In genomic region chr9:123851062-123851712, GRCm38 (mm10) we compare ENCODE assay signal across 8 mouse cellular contexts. TPM values are rescaled to one million over a fixed set of nuclear protein-coding genes. Genes with fewer than 3 reads are reported as not detected.
A peak's percentile ranks its signal among the peaks of the same experiment; 100 is the strongest.
DNase-seq lines count a peak whose midpoint lies in the region; ATAC-seq and TF ChIP-seq lines count a peak whose summit lies in the region.

No protein-coding gene starts in this region.

- H3K9ac ChIP-seq in neural tube, embryonic 11.5 days (ENCODE audit: low read length), result peak overlapping the region; percentile 63
- H3K9ac ChIP-seq in hindbrain, postnatal 0 days (replicated peaks; ENCODE audit: low read length), result peak overlapping the region; percentile 64
- H3K9ac ChIP-seq in limb, embryonic 12.5 days (replicated peaks), result peak overlapping the region; percentile 74
- peak overlapping the region; percentile 65 for H3K9ac ChIP-seq in midbrain, embryonic 12.5 days (replicated peaks)
- H3K9ac ChIP-seq in stomach, embryonic 15.5 days, result peak overlapping the region; percentile 79

- DNase-seq in neural tube, embryonic 11.5 days (ENCODE audit: low spot score), result no peak
- no peak for DNase-seq in neural tube, embryonic 10.5 days (ENCODE audit: extremely low spot score, low spot score)
- peak; percentile 55 for DNase-seq in c-Kit-positive CD71-positive TER-119-negative erythroid progenitor cells, embryonic 14.5 days (ENCODE audit: low read depth)
- peak; percentile 67 for DNase-seq in forelimb bud, embryonic 11.5 days (ENCODE audit: low read depth, low spot score)
- DNase-seq in hindbrain, postnatal 0 days (ENCODE audit: low spot score), result peak; percentile 74

- 0 out of 2 replicates have a peak overlapping the region, but pooled peaks have one; percentile 1 for H3K27ac ChIP-seq in neural tube, embryonic 11.5 days (ENCODE audit: low read depth, low read length)
- peak overlapping the region; percentile 91 for H3K27ac ChIP-seq in hindbrain, postnatal 0 days
- H3K27ac ChIP-seq in limb, embryonic 12.5 days, result peak overlapping the region; percentile 97
- H3K27ac ChIP-seq in midbrain, embryonic 12.5 days (replicated peaks), result peak overlapping the region; percentile 83
- peak overlapping the region; percentile 97 for H3K27ac ChIP-seq in stomach, embryonic 15.5 days

- H3K36me3 ChIP-seq in neural tube, embryonic 11.5 days (ENCODE audit: control insufficient read depth, insufficient read depth, low read length), result no peaks in the 10 kb centered on the region
- H3K36me3 ChIP-seq in hindbrain, postnatal 0 days (ENCODE audit: insufficient read depth, low read length), result no peaks in the 10 kb centered on the region
- H3K36me3 ChIP-seq in limb, embryonic 12.5 days, result no peaks in the 10 kb centered on the region
- no peaks in the 10 kb centered on the region for H3K36me3 ChIP-seq in midbrain, embryonic 12.5 days
- no peaks in the 10 kb centered on the region for H3K36me3 ChIP-seq in stomach, embryonic 15.5 days

- peak overlapping the region; percentile 66 for H3K4me2 ChIP-seq in neural tube, embryonic 11.5 days (ENCODE audit: low read depth)
- peak overlapping the region; percentile 84 for H3K4me2 ChIP-seq in hindbrain, postnatal 0 days (ENCODE audit: low read depth, low read length)
- H3K4me2 ChIP-seq in limb, embryonic 12.5 days, result peak overlapping the region; percentile 71
- peak overlapping the region; percentile 63 for H3K4me2 ChIP-seq in midbrain, embryonic 12.5 days (replicated peaks)
- peak overlapping the region; percentile 56 for H3K4me2 ChIP-seq in stomach, embryonic 15.5 days

- peak overlapping the region; percentile 68 for H3K4me3 ChIP-seq in neural tube, embryonic 11.5 days (ENCODE audit: low read depth, low read length)
- H3K4me3 ChIP-seq in hindbrain, postnatal 0 days (ENCODE audit: low read length), result peak overlapping the region; percentile 85
- peak overlapping the region; percentile 69 for H3K4me3 ChIP-seq in limb, embryonic 12.5 days (replicated peaks)
- peak overlapping the region; percentile 76 for H3K4me3 ChIP-seq in midbrain, embryonic 12.5 days
- peak overlapping the region; percentile 76 for H3K4me3 ChIP-seq in stomach, embryonic 15.5 days (replicated peaks)

- no peak for TF ChIP-seq CTCF in hindbrain, postnatal 0 days (IDR thresholded peaks at IDR 0.05; ENCODE audit: low read depth)

- peak; percentile 75 for ATAC-seq in neural tube, embryonic 11.5 days (ENCODE audit: insufficient read depth, low FRiP score, low TSS enrichment)
- ATAC-seq in hindbrain, postnatal 0 days, result peak; percentile 81
- ATAC-seq in limb, embryonic 12.5 days (ENCODE audit: insufficient number of reproducible peaks, insufficient read depth, low FRiP score, low TSS enrichment, low read depth), result peak; percentile 90
- ATAC-seq in midbrain, embryonic 12.5 days (ENCODE audit: low FRiP score, low read depth), result peak; percentile 83
- peak; percentile 69 for ATAC-seq in stomach, embryonic 15.5 days (ENCODE audit: insufficient read depth, low FRiP score, low read depth)

- no peaks in the 10 kb centered on the region for H3K27me3 ChIP-seq in neural tube, embryonic 11.5 days (ENCODE audit: control insufficient read depth, insufficient read depth, low read length)
- no peaks in the 10 kb centered on the region for H3K27me3 ChIP-seq in hindbrain, postnatal 0 days (ENCODE audit: insufficient read depth, low read length)
- H3K27me3 ChIP-seq in limb, embryonic 12.5 days, result no peaks in the 10 kb centered on the region
- 0 out of 2 replicates have a peak, but pooled peaks cover 3% of the 10 kb centered on the region for H3K27me3 ChIP-seq in midbrain, embryonic 12.5 days
- no peaks in the 10 kb centered on the region for H3K27me3 ChIP-seq in stomach, embryonic 15.5 days (replicated peaks)

- H3K9me3 ChIP-seq in neural tube, embryonic 11.5 days (ENCODE audit: control insufficient read depth, low read length), result no peaks in the 10 kb centered on the region
- no peaks in the 10 kb centered on the region for H3K9me3 ChIP-seq in hindbrain, postnatal 0 days (ENCODE audit: low read length)
- H3K9me3 ChIP-seq in limb, embryonic 12.5 days, result no peaks in the 10 kb centered on the region
- H3K9me3 ChIP-seq in midbrain, embryonic 12.5 days, result no peaks in the 10 kb centered on the region
- no peaks in the 10 kb centered on the region for H3K9me3 ChIP-seq in stomach, embryonic 15.5 days

- under 1% methylated on average over 27 of the region's 27 CpGs for WGBS in neural tube, embryonic 11.5 days
- WGBS in hindbrain, postnatal 0 days, result under 1% methylated on average over 26 of the region's 27 CpGs
- under 1% methylated on average over 27 of the region's 27 CpGs for WGBS in limb, embryonic 12.5 days
- WGBS in midbrain, embryonic 12.5 days, result under 1% methylated on average over 27 of the region's 27 CpGs
- under 1% methylated on average over 27 of the region's 27 CpGs for WGBS in stomach, embryonic 15.5 days

- peaks cover 6% of the 10 kb centered on the region; the same call in 1 of the 2 replicates for H3K4me1 ChIP-seq in neural tube, embryonic 11.5 days (ENCODE audit: control insufficient read depth, insufficient read depth, low read length)
- peaks cover 4% of the 10 kb centered on the region for H3K4me1 ChIP-seq in hindbrain, postnatal 0 days (ENCODE audit: insufficient read depth, low read length)
- peaks cover 12% of the 10 kb centered on the region; the same call in 1 of the 2 replicates for H3K4me1 ChIP-seq in limb, embryonic 12.5 days (replicated peaks)
- H3K4me1 ChIP-seq in midbrain, embryonic 12.5 days, result peaks cover 14% of the 10 kb centered on the region
- peaks cover 7% of the 10 kb centered on the region; the same call in 1 of the 2 replicates for H3K4me1 ChIP-seq in stomach, embryonic 15.5 days

RNA-seq across cellular contexts. Expression of gene Fyco1, which starts 0.5 kb away (rescaled TPM):
- polyA plus RNA-seq in neural tube, embryonic 11.5 days (2014; fragmentation: Nextera tagmentation; extraction: Ambion mirVana), result 6.2 and 6.7 TPM in 2 replicates
- total RNA-seq in hindbrain, postnatal 0 days (2014; rRNA removed), result 10.1 and 11.9 TPM in 2 replicates
- polyA plus RNA-seq in hindbrain, postnatal 0 days (2015; fragmentation: Nextera tagmentation; extraction: Ambion mirVana), result 8.2 and 8.6 TPM in 2 replicates
- polyA plus RNA-seq in limb, embryonic 12.5 days (2016; fragmentation: Nextera tagmentation; extraction: Ambion mirVana), result 15.0 and 15.2 TPM in 2 replicates
- polyA plus RNA-seq in midbrain, embryonic 12.5 days (2016; fragmentation: Nextera tagmentation; extraction: Ambion mirVana), result 11.2 and 11.6 TPM in 2 replicates
- polyA plus RNA-seq in stomach, embryonic 15.5 days (2015; fragmentation: Nextera tagmentation; extraction: Ambion mirVana), result 15.6 and 16.3 TPM in 2 replicates

RNA-seq across cellular contexts. Expression of gene Xcr1, which starts 10.6 kb away (rescaled TPM):
- polyA plus RNA-seq in neural tube, embryonic 11.5 days (2014; fragmentation: Nextera tagmentation; extraction: Ambion mirVana), result not detected in 2 replicates
- not detected in 2 replicates for total RNA-seq in hindbrain, postnatal 0 days (2014; rRNA removed)
- polyA plus RNA-seq in hindbrain, postnatal 0 days (2015; fragmentation: Nextera tagmentation; extraction: Ambion mirVana), result 0.05 and 0.10 TPM in 2 replicates
- polyA plus RNA-seq in limb, embryonic 12.5 days (2016; fragmentation: Nextera tagmentation; extraction: Ambion mirVana), result 0.04 TPM in 1 of 2 replicates, not detected in the other
- polyA plus RNA-seq in midbrain, embryonic 12.5 days (2016; fragmentation: Nextera tagmentation; extraction: Ambion mirVana), result not detected in 2 replicates
- not detected in 2 replicates for polyA plus RNA-seq in stomach, embryonic 15.5 days (2015; fragmentation: Nextera tagmentation; extraction: Ambion mirVana)

RNA-seq across cellular contexts. Expression of gene Cxcr6, which starts 44.9 kb away (rescaled TPM):
- 0.24 TPM in 1 of 2 replicates, not detected in the other for polyA plus RNA-seq in neural tube, embryonic 11.5 days (2014; fragmentation: Nextera tagmentation; extraction: Ambion mirVana)
- total RNA-seq in hindbrain, postnatal 0 days (2014; rRNA removed), result not detected in 2 replicates
- 0.18 TPM in 1 of 2 replicates, not detected in the other for polyA plus RNA-seq in hindbrain, postnatal 0 days (2015; fragmentation: Nextera tagmentation; extraction: Ambion mirVana)
- 0.28 TPM in 1 of 2 replicates, not detected in the other for polyA plus RNA-seq in limb, embryonic 12.5 days (2016; fragmentation: Nextera tagmentation; extraction: Ambion mirVana)
- 0.20 and 0.24 TPM in 2 replicates for polyA plus RNA-seq in midbrain, embryonic 12.5 days (2016; fragmentation: Nextera tagmentation; extraction: Ambion mirVana)
- polyA plus RNA-seq in stomach, embryonic 15.5 days (2015; fragmentation: Nextera tagmentation; extraction: Ambion mirVana), result 0.88 and 1.1 TPM in 2 replicates

Comparison
In these comparisons a context has a peak if more than half of its experiments do, and no peak if none do; other contexts are left out.
1. DNase-seq: peak in c-Kit-positive CD71-positive TER-119-negative erythroid progenitor cells, embryonic 14.5 days (single experiment), forelimb bud, embryonic 11.5 days (single experiment) and hindbrain, postnatal 0 days (single experiment); none in neural tube, embryonic 11.5 days (single experiment) and neural tube, embryonic 10.5 days (single experiment).
2. H3K27ac ChIP-seq: peak in every context shown above with its lines; median percentile 97 in limb, embryonic 12.5 days; 97 in stomach, embryonic 15.5 days; 91 in hindbrain, postnatal 0 days; 83 in midbrain, embryonic 12.5 days; 1 in neural tube, embryonic 11.5 days.
3. Peak in every context shown above with its lines, with median percentiles within 50 percentile points of each other: ATAC-seq, H3K4me2 ChIP-seq, H3K4me3 ChIP-seq and H3K9ac ChIP-seq.